Mouse (Mus musculus) embryonic fibroblast, embryonic 13.5 days (primary cell): ENCODE measurements at regions not wholly inside any gene's neighbourhood (a gene's known extent, or its start where the extent isn't known, plus 50 kb on each side); places are given as distances from the start of the nearest gene placed in this dataset.

Source experiments
- CTCF ChIP-seq: IDR thresholded peaks from 2 replicates; pipeline ENCODE4 v1.5.1; 2011; ENCODE audit warnings: mild to moderate bottlenecking, control low read depth, low read length, moderate library complexity, borderline replicate concordance; ENCODE audit not compliant: insufficient read depth
- POLR2A ChIP-seq: IDR thresholded peaks from 2 replicates; pipeline ENCODE4 v1.6.1; 2011; ENCODE audit warnings: low read depth, mild to moderate bottlenecking, control low read depth, low read length, moderate library complexity

GRCm38 (mm10) chr5:75475414-75475813 lies 99.3 kb upstream of the Kit start:
- no peak for TF ChIP-seq CTCF
- TF ChIP-seq POLR2A, result no peak
